Mouse (Mus musculus): ENCODE results near the gene Bicd2. TPM values are rescaled to one million over a fixed set of nuclear protein-coding genes. Genes with fewer than 3 reads are reported as not detected.

Gene Bicd2
- polyA plus RNA-seq, 1 experiment from 2014 or later: 8.9 TPM

GRCm38 (mm10) chr13:49435745-49436144 lies 94.4 kb downstream of the Bicd2 start:
- ATAC-seq: no peak
- Histone ChIP-seq H3K4me3 (ENCODE audit: low read depth, low read length) (no peak overlapping the region), H3K36me3 (ENCODE audit: control insufficient read depth, insufficient read depth) (peaks cover 42% of the 10 kb centered on the region), H3K27me3 (replicated peaks; ENCODE audit: control insufficient read depth, insufficient read depth, low read length) (no peaks in the 10 kb centered on the region), H3K27ac (ENCODE audit: low read depth, low read length) (no peak overlapping the region), H3K9ac (ENCODE audit: low read depth, low read length) (no peak overlapping the region), H3K4me2 (replicated peaks; ENCODE audit: low read depth) (no peak overlapping the region), H3K9me3 (ENCODE audit: control insufficient read depth) (no peaks in the 10 kb centered on the region), H3K4me1 (replicated peaks; ENCODE audit: control insufficient read depth, insufficient read depth, low read length) (no peaks in the 10 kb centered on the region)
- no peak for TF ChIP-seq CTCF (IDR thresholded peaks at IDR 0.05; ENCODE audit: low read depth)
- 85% methylated on average over 1 of the region's 1 CpGs for WGBS

GRCm38 (mm10) chr13:49436170-49436569 lies 94.8 kb downstream of the Bicd2 start:
- Histone ChIP-seq H3K4me2 (replicated peaks; ENCODE audit: low read depth) (no peak overlapping the region), H3K36me3 (ENCODE audit: control insufficient read depth, insufficient read depth) (peaks cover 42% of the 10 kb centered on the region), H3K27me3 (replicated peaks; ENCODE audit: control insufficient read depth, insufficient read depth, low read length) (no peaks in the 10 kb centered on the region), H3K27ac (ENCODE audit: low read depth, low read length) (no peak overlapping the region), H3K4me1 (replicated peaks; ENCODE audit: control insufficient read depth, insufficient read depth, low read length) (no peaks in the 10 kb centered on the region), H3K9me3 (ENCODE audit: control insufficient read depth) (no peaks in the 10 kb centered on the region), H3K4me3 (ENCODE audit: low read depth, low read length) (no peak overlapping the region), H3K9ac (ENCODE audit: low read depth, low read length) (no peak overlapping the region)
- WGBS: 72% methylated on average over 4 of the region's 4 CpGs
- no peak for ATAC-seq
- no peak for TF ChIP-seq CTCF (IDR thresholded peaks at IDR 0.05; ENCODE audit: low read depth)

Other genes starting within 250 kb of the Bicd2 start
- gene Wnk2, start 193.6 kb upstream of the Bicd2 start, polyA plus RNA-seq (2015; fragmentation: Nextera tagmentation; extraction: Ambion mirVana): 1.7 and 2.3 TPM in 2 replicates
- gene Ninj1, start 154.1 kb upstream of the Bicd2 start, polyA plus RNA-seq (2015; fragmentation: Nextera tagmentation; extraction: Ambion mirVana): 108 and 111 TPM in 2 replicates
- gene Card19, start 125.5 kb upstream of the Bicd2 start, polyA plus RNA-seq (2015; fragmentation: Nextera tagmentation; extraction: Ambion mirVana): 105 and 117 TPM in 2 replicates
- 0.65 and 1.3 TPM in 2 replicates for gene Susd3, start 92.9 kb upstream of the Bicd2 start, polyA plus RNA-seq (2015; fragmentation: Nextera tagmentation; extraction: Ambion mirVana)
- gene Fgd3, start 21.3 kb upstream of the Bicd2 start, polyA plus RNA-seq (2015; fragmentation: Nextera tagmentation; extraction: Ambion mirVana): 0.60 and 0.61 TPM in 2 replicates
- 10.4 and 11.5 TPM in 2 replicates for gene Ippk, start 79.7 kb downstream of the Bicd2 start, polyA plus RNA-seq (2015; fragmentation: Nextera tagmentation; extraction: Ambion mirVana)
- 0.55 and 0.57 TPM in 2 replicates for gene Tes3-ps, start 151.7 kb downstream of the Bicd2 start, polyA plus RNA-seq (2015; fragmentation: Nextera tagmentation; extraction: Ambion mirVana)
- 1.1 and 1.7 TPM in 2 replicates for gene Ecm2, start 163.2 kb downstream of the Bicd2 start, polyA plus RNA-seq (2015; fragmentation: Nextera tagmentation; extraction: Ambion mirVana)
- 45.9 and 46.8 TPM in 2 replicates for gene Aspn, start 202.9 kb downstream of the Bicd2 start, polyA plus RNA-seq (2015; fragmentation: Nextera tagmentation; extraction: Ambion mirVana)
- gene Omd, start 240.9 kb downstream of the Bicd2 start, polyA plus RNA-seq (2015; fragmentation: Nextera tagmentation; extraction: Ambion mirVana): 0.22 and 0.33 TPM in 2 replicates

Data from intestine, postnatal 0 days (tissue).